Mouse (Mus musculus): ENCODE data around the gene Ssr1.

Gene Ssr1

DNA sequence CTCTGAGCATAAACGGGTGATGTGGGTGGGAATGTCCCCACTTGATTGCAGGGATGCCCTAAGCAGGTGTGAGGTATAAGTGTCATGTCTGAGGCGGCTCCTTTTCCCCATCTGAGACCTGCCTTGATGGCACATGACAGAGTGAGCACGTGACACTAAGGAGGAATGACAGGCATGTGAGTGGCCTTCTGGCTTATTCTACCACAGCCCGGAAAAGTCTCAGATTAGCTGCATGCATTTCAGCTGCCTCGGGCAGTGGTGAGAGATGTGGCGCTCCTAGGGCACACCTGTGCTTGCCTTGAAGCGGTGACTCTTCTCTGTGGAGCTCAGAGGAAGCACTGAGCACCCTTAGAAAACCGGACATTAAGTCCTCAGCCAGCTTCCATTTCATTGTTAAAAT lies 48.6 kb downstream of the Ssr1 start:
- DNase-seq (ENCODE audit: low spot score): no peak

DNA sequence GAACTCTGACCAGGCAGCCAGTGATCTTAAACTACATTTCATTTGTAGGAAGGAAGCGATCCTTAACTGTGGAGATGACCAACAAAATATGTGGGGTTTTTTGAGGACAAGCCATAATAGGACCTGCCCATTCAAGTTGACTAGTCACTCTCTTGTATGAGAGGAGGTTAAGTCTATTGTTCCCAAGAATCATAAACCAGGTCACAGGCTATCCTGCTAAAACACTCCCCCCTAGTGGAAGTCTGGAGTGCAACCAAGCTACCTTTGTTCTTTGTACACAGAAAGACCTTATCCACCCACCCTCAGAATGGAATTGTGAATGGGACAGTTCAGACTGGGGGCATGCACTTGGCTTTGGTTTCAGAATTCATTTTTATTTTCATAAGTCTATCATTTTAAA lies 49.7 kb downstream of the Ssr1 start:
- no peak for DNase-seq (ENCODE audit: low spot score)

DNA sequence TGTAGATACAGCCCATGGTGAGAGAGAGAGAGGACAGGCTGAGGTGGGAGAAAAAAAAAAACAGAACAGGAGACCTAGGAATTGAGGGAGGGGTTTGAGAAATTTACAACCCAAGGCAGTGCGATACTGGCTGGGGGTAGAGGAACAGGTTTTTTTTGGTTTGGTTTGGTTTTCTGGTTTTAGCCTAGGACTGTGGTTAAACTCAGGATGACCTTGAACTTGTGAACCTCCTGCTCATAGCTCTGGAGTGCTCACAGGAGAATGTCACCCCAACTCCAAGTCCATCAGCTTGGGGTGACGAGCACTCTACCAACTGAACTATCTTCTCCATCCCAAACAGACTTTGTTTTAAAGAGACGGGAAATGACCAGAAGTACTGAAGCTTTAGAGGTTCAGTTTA lies 50.6 kb downstream of the Ssr1 start:
- DNase-seq (ENCODE audit: low spot score): no peak

DNA sequence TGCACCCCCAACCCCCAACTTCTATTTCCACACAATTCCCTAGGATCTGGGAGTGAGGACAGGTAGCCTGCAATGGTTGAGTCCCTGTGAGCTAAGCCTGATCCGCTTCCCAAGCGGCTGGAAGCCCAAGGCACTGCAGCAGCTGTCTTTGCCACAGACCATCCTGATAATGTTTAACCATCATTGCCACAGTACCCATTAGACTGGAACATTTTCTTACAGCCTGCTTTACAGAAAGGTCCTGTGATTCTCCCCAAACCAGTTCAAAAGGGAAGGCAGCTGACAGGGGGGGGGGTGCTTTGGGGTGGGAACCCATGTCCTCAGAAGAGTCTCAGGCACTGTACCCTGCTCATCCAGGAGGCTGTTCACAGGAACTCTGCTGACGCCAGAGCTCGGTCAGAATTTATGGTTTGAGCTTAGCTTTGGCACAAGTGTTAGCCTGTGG lies 51.1 kb downstream of the Ssr1 start:
- no peak for DNase-seq (ENCODE audit: low spot score)

DNA sequence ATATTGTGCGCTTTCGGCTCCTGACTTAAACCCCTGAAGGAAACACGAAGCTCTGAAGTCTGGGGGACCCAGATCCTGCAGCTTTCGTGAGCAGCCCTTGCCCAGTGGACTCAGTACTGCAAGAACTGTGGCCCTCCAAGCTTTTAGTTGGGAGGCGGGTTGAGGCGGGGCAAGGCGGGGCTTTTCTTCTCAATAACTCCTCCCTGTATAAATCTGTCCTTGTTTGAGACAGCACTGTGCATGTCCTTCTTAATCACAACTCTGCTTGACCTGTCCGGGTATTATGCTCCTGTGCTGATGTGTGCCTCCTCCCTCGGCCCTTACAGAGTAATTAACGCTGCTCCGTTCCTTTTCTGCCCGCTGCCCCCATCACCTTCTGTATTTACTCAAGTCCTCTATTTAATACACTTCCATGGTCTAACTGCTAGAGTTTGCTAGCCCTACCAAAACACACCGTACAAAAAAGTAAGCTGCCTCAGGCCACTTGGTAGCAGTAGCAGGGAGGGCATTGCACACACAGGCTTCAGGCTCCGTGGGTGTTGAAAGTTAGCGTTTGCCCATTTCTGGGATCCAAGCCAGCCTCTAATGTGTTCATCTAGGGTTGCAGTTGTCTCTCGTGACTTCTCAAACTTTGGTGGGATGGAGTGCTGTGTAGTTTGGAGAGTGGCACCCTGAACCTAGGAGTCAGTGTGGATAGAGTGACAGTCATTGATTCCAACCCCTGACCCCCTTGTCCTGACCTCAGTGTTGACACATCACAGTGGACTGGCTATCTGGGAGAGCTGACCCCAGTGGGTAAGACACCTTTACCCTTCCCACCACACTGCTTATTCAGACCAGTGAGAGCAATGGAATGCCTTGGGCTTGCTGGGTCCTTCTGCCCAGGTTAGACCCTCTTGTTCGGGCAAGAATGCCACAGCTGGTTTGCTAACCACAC lies 51.8 kb downstream of the Ssr1 start:
- no peak for DNase-seq (ENCODE audit: low spot score)

DNA sequence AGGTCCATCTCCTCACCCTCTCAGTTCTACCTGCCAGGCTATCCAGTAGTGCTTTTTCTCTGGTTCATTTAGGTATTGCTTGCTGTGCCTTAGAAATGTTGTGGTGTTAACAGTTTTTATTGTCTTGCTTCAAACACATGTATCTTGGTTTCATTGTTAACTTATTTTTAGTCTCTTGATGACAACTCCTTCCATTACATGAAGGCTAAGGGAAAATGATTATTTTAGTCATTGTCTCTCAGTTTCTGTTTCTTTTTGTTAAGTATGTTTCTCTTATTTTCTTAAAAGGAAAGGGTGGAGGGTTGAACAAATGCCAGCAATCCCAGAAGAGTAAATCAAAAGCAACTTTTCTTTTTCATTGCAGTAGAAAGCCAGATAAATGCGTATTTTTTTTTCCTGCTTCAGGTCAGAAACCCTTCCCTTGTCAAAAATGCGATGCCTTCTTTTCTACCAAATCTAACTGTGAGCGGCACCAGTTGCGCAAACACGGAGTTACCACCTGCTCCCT lies 52.8 kb downstream of the Ssr1 start:
- no peak for DNase-seq (ENCODE audit: low spot score)

DNA sequence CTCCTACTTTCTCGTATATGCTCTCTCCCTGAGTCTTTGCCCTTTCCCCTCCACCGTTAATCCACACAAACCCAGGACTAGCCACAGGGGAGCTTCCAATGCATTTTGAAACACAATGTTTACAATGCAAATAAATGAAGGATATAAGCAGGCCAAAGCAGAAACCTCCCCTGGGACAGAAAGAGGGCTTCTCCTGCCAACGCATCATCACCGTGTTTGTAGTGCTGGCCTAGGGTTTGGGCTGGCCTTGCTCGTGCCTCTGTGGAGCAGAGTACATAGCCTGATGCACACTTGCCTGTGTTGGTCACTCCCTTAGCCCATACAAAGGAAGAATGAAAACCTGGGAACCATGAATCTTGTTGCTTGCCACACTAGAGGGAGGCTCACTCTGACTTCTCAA lies 53.4 kb downstream of the Ssr1 start:
- DNase-seq (ENCODE audit: low spot score): no peak

DNA sequence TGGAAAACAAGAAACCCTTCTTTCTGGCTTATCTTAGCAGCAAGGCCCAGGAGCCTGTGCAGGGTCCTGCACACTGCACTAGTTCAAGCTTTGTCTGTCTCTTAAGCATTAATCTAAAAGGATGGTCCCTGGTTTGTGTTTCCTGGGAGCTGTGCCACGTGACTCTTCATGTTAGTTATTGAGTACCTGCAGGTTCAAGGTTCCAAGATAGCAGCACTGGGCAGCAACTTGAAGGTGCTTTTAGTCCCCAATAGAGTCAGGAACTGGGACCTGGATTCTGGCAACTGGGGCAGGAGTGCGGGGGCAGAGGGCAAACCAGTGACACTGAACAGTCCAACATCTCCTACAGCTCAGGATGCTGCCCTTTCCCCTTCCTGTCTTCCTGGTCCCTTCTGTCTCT lies 53.9 kb downstream of the Ssr1 start:
- DNase-seq (ENCODE audit: low spot score): no peak

DNA sequence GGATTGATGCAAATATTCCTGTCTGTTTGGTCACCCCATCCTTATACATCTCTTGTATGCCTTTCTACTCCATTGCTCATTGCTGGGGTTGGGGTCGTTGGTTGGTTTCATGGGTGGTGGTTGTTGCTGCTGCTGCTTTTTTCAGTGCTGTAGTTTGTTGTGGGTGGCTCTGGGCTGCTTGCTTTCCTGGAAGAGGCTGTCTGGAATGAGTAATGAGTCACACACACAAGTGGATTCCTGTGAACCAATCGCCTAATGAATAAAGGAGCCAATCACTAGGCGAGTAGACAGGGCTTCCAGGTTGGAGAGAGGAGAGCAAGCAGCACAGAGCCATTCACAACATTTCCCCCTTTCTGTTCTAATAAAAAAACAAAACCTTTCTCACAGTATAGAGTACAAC lies 57.7 kb downstream of the Ssr1 start:
- DNase-seq (ENCODE audit: low spot score): no peak

DNA sequence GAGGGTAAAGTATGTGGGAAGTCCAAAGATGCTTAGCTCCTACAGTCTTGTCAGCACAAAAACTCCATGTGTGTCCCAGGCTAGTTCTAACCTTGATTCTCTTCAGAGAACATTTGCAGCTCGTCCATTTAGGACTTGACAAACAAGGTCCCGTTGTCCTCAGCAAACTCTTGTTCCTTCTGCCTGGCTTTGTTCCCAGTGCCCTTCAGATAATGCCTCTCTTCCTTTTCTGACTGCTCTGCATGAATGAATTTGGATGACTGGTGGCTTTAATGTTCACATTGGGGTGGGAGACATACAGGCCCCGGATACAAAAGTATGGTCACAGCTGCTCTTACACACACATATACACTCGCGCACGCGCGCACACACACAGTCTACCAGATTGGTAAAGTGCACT lies 59.1 kb downstream of the Ssr1 start:
- DNase-seq (ENCODE audit: low spot score): no peak

DNA sequence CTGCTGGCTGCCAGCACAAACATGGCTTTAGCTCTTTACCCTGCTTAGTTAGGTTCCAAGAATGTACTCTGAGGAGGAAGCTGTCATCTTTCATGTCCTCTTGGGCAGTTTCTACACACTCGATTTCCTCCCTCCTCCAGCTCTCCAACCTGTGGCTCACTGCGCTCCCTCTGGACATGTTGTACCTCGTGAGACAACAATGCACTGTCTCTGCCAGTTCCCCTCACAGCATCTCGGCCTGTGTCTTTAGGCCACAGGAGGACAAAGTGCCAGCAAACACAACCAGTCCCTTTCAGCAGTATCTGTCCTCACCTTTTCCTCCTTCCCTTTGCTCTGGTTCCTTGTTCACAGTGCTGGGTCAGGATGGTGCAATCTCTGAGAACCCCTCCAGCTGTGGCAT lies 59.9 kb downstream of the Ssr1 start:
- DNase-seq (ENCODE audit: low spot score): no peak

DNA sequence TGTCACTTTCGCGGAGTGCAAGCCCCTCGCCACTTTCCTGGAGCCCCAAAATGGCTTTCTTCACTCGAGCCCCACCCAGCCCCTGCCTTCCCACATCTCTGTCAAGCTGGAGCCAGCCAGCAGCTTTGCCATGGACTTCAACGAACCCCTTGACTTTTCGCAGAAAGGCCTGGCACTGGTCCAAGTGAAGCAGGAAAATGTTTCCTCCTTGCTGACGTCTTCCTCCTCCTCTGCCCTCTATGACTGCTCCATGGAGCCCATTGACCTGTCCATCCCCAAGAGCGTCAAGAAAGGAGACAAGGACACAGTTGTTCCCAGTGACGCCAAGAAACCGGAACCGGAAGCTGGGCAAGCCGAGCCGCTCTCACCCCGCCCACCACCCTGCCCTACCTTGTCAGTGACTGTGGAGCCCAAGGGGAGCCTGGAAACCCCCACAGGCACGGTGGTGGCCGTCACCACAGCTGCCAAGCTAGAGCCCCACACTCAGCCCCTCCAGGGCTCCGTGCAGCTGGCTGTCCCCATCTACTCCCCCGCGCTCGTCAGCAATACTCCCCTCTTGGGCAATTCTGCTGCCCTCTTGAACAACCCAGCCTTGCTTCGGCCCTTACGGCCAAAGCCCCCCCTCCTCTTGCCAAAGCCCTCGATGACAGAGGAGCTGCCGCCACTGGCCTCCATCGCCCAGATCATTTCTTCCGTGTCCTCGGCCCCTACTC lies 62.7 kb downstream of the Ssr1 start:
- DNase-seq (ENCODE audit: low spot score): no peak

DNA sequence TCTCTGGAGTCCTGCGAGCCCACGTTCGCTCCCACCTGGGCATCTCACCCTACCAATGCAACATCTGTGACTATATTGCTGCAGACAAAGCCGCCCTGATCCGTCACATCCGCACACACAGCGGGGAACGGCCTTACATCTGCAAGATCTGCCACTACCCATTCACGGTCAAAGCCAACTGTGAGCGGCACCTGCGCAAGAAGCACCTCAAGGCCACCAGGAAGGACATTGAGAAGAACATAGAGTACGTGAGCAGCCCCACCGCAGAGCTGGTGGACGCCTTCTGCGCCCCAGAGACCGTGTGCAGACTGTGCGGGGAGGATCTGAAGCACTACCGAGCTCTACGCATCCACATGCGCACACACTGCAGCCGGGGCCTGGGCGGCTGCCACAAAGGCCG lies 63.4 kb downstream of the Ssr1 start:
- DNase-seq (ENCODE audit: low spot score): no peak

DNA sequence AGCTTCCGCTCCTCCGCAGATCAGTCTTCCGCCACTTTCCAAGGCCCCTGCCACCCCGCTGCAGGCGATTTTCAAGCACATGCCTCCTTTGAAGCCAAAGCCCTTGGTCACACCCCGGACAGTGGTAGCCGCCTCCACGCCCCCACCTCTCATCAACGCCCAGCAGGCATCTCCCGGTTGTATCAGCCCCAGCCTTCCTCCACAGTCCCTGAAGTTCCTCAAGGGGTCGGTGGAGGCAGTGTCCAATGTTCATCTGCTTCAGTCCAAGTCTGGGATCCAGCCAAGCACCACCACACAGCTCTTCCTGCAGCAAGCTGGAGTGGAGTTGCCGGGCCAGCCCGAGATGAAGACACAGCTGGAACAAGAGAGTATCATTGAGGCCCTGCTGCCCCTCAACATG lies 63.9 kb downstream of the Ssr1 start:
- DNase-seq (ENCODE audit: low spot score): no peak

DNA sequence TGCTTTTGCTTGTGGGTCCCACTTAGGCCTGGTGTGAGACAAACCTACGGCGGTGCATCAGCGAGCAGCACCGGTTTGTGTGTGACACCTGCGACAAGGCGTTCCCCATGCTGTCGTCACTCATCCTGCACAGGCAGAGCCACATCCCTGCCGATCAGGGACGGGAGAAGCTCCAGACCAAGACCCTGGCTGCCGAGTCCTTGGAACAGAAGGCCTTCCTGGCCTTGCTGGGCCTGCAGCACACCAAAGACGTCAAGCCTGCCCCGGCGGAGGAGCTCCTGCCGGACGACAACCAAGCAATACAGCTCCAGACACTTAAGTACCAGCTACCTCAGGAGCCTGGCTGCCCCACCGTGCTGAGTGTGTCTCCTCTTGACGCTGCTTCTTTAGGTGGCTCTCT lies 64.5 kb downstream of the Ssr1 start:
- DNase-seq (ENCODE audit: low spot score): no peak

DNA sequence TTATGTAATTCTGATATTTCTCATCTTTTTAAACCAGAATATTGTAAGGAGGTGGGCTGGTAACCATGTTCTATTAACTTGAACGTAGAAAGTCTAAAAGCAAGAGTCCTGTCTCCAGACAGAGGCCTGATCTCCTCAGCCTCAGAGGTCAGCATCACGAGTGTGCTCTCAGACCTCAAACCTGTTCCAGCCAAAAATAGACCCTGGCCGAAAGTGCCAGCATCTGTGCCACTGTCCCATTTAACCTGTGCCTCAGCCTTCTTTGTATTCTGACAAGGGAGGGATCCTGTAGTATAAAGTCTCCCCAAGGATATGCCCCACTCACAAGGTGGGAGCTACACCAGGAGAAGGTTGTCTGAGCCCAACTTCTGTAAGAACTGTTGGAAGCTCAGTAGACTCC lies 67.6 kb downstream of the Ssr1 start:
- DNase-seq (ENCODE audit: low spot score): no peak

DNA sequence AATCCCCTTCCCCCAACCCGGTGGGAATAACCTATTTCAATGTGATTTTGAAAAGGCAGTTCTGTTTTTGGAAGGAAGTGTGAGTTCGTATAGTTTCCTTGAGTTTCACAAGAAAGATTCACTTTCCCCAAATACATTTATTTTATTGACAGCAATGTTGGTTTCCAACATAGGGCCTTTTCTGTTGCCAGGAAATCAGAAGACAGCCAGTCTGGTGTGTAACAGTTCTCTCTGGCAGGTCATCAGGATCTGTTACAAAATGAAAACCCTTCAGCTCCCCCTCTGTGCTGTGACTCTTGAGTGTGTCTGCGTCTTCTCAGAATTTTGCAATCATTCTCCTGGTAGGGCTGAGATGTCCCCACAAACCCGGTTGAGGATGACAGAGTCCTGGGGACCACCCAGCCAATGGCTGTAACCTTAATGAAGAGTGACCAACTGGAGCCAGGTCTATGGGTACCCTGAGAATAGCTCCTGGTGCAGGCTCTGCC lies 69.5 kb downstream of the Ssr1 start:
- no peak for DNase-seq (ENCODE audit: low spot score)

DNA sequence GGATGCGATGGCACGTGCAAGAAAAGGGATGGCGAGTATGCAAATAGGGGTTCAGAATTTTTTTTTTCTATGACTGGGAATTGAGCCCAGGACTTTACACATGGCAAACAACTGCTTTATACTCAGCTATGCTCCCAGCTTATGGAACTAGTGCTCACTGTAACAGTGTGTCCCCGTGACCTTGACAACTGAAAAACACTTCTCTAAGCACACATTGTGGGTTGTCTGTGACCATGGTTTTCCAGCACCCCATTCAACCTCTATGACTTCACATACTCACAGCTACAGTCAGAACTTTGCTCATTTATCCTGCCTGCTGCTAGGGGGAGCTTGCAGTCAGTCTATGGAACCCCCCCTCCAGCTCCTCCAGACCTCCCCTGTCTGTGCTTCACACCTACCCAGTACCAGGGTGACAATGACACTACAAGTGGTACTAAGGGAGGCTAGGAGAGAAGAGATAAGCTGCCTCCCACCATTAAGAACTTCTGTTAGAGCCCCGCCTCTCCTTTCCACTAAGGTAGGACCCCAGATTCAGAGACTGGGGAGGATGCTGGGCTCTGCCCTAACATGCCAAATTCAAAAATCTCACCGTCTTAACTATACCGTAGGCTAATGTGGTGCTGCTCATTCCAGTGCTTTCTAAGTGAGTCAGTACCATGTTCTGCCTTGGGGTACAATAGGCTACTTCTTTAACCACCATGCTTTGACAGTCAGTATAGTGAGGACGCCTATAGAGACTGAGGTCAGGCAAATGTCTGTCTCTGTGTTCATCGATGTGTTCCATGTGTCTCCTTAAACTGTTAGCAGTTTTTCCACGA lies 70.2 kb downstream of the Ssr1 start:
- no peak for DNase-seq (ENCODE audit: low spot score)

DNA sequence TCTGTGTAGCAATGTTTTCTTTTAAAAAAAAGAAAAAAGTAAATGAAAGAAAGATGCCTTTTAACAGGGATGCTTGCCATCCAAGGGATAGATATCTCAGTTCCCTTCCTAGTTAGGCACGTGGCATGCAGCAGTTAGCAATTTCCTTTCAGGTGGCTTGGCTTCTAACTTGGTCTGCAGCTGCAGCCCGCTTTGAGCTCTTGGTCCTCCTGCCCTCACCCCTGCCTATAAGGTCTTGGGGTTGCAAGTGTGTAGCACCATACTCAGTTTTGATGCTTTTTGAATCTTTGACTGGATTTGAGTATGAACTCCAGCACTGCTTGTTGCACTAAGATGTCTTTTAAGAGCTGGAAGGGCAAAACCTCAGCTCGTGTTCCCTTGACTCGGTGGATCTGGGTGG lies 70.9 kb downstream of the Ssr1 start:
- no peak for DNase-seq (ENCODE audit: low spot score)

DNA sequence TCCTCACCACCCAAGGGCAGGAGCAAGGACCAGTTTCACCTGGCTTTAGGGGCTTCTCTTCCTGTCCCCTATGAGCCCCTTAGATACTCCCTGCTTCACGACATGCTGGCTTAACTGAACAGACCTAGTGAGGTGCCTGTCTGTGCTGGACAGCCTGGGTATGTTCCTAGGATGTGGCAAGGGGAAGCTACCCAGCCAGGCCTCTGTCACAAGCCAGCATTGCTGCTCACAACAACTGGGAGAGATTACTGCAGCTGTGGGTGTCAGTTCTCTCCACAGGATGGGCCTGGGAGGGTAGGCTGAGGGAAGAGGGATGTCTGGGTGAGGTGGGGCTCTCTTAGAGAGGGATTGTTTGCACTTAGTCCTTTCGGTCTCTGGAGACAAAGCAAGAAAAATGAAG lies 73.3 kb downstream of the Ssr1 start:
- no peak for DNase-seq (ENCODE audit: low spot score)

DNA sequence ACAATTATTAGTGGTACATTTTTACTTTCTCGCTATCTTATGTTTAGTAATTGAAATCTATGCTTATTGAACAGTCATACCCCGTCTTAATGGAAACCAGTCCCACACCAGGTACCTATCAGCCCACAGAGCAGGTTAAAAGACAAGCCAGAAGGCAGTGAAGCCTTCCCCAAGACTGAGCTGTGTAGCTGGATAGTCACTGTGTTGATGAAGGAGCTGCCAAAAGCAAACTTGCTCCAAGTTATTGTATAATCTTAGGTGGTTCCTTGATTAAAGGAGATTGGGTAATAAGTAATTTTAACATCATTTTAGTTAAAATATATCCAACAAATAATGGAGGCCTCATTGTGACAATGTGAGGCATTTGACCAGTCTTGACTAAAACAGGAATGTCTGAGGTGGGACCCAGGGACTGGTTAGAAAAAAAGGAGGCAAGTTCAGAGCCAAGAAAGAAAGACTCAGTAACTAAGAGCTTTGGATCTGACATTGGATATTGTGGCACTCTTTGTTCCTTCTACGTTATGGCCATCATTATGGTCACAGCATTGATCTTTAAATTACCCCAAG lies 74.2 kb downstream of the Ssr1 start:
- no peak for DNase-seq (ENCODE audit: low spot score)
